7 mouse cellular contexts compared by ENCODE assay signal in genomic region chr13:83531968-83532591, GRCm38 (mm10). TPM values are rescaled to one million over a fixed set of nuclear protein-coding genes. Genes with fewer than 3 reads are reported as not detected.
DNase-seq lines count a peak whose midpoint lies in the region; ATAC-seq and TF ChIP-seq lines count a peak whose summit lies in the region.

No protein-coding gene starts in this region.

- peaks cover 11% of the 10 kb centered on the region for H3K4me1 ChIP-seq in embryonic facial prominence, embryonic 13.5 days
- H3K4me1 ChIP-seq in heart, postnatal 0 days (ENCODE audit: control insufficient read depth, insufficient read depth): peaks cover 19% of the 10 kb centered on the region
- peaks cover 4% of the 10 kb centered on the region; the same call in 1 of the 2 replicates for H3K4me1 ChIP-seq in liver, embryonic 13.5 days (replicated peaks)

- no peaks in the 10 kb centered on the region for H3K36me3 ChIP-seq in embryonic facial prominence, embryonic 13.5 days
- H3K36me3 ChIP-seq in heart, postnatal 0 days (replicated peaks; ENCODE audit: control insufficient read depth, insufficient read depth, low read length): no peaks in the 10 kb centered on the region
- no peaks in the 10 kb centered on the region for H3K36me3 ChIP-seq in liver, embryonic 13.5 days

- DNase-seq in right cerebral cortex, adult 18-20 months: peak; percentile 68
- DNase-seq in right cerebral cortex, postnatal 25 days: no peak
- DNase-seq in heart, postnatal 0 days (ENCODE audit: low spot score): peak; percentile 88
- no peak for DNase-seq in liver, embryonic 13.5 days
- DNase-seq in telencephalon, adult 2 months (ENCODE audit: low read depth, low spot score): peak; percentile 57
- no peak for DNase-seq in layer of hippocampus, adult 8-10 months (ENCODE audit: low spot score in 2 of 2)

- no peaks in the 10 kb centered on the region for H3K9me3 ChIP-seq in embryonic facial prominence, embryonic 13.5 days
- H3K9me3 ChIP-seq in heart, postnatal 0 days (replicated peaks; ENCODE audit: control insufficient read depth, low read length): no peaks in the 10 kb centered on the region
- H3K9me3 ChIP-seq in liver, embryonic 13.5 days (replicated peaks): no peaks in the 10 kb centered on the region

- H3K4me3 ChIP-seq in embryonic facial prominence, embryonic 13.5 days: no peak overlapping the region
- 0 out of 2 replicates have a peak overlapping the region, but pooled peaks have one; percentile 18 for H3K4me3 ChIP-seq in heart, postnatal 0 days (ENCODE audit: low read depth, low read length)
- H3K4me3 ChIP-seq in liver, embryonic 13.5 days (replicated peaks): no peak overlapping the region

- TF ChIP-seq CTCF in heart, postnatal 0 days (IDR thresholded peaks at IDR 0.05; ENCODE audit: low read depth): peak; percentile 51

- WGBS in embryonic facial prominence, embryonic 13.5 days: 55% methylated on average over 8 of the region's 8 CpGs
- WGBS in heart, postnatal 0 days: 11% methylated on average over 8 of the region's 8 CpGs
- 32% methylated on average over 8 of the region's 8 CpGs for WGBS in liver, embryonic 13.5 days (ENCODE audit: insufficient replicate concordance)

- no peak overlapping the region for H3K27ac ChIP-seq in embryonic facial prominence, embryonic 13.5 days
- H3K27ac ChIP-seq in heart, postnatal 0 days (ENCODE audit: low read depth): peak overlapping the region; percentile 81
- no peak overlapping the region for H3K27ac ChIP-seq in liver, embryonic 13.5 days

- H3K9ac ChIP-seq in embryonic facial prominence, embryonic 13.5 days: no peak overlapping the region
- H3K9ac ChIP-seq in heart, postnatal 0 days (replicated peaks; ENCODE audit: low read depth, low read length): 0 out of 2 replicates have a peak overlapping the region, but pooled peaks have one; percentile 22
- H3K9ac ChIP-seq in liver, embryonic 13.5 days: no peak overlapping the region

- ATAC-seq in embryonic facial prominence, embryonic 13.5 days (ENCODE audit: insufficient number of reproducible peaks, insufficient read depth, low FRiP score, low TSS enrichment, low read depth): no peak
- peak; percentile 95 for ATAC-seq in heart, postnatal 0 days (ENCODE audit: insufficient read depth, low read depth)
- no peak for ATAC-seq in liver, embryonic 13.5 days (ENCODE audit: low read depth)

- 0 out of 2 replicates have a peak overlapping the region, but pooled peaks have one; percentile 1 for H3K4me2 ChIP-seq in embryonic facial prominence, embryonic 13.5 days
- peak overlapping the region; percentile 55 for H3K4me2 ChIP-seq in heart, postnatal 0 days (ENCODE audit: low read depth, low read length)
- H3K4me2 ChIP-seq in liver, embryonic 13.5 days: peak overlapping the region; percentile 26; the same call in 1 of the 2 replicates

- no peak for TF ChIP-seq EP300 in heart, postnatal 0 days (IDR thresholded peaks at IDR 0.05; ENCODE audit: low read depth)

- H3K27me3 ChIP-seq in embryonic facial prominence, embryonic 13.5 days: no peaks in the 10 kb centered on the region
- H3K27me3 ChIP-seq in heart, postnatal 0 days (ENCODE audit: control insufficient read depth, insufficient read depth, low read length): no peaks in the 10 kb centered on the region
- no peaks in the 10 kb centered on the region for H3K27me3 ChIP-seq in liver, embryonic 13.5 days

RNA-seq across cellular contexts. Expression of gene Mef2c, which starts 28.2 kb away (rescaled TPM):
- 169 and 192 TPM in 2 replicates for polyA plus RNA-seq in embryonic facial prominence, embryonic 13.5 days (2015; fragmentation: Nextera tagmentation; extraction: Ambion mirVana)
- 66.9 and 69.0 TPM in 2 replicates for total RNA-seq in heart, postnatal 0 days (2014; rRNA removed; ENCODE audit: low replicate concordance)
- 81.9 and 84.3 TPM in 2 replicates for polyA plus RNA-seq in heart, postnatal 0 days (2015; fragmentation: Nextera tagmentation; extraction: Ambion mirVana)
- polyA plus RNA-seq in liver, embryonic 13.5 days (2015; fragmentation: Nextera tagmentation; extraction: Ambion mirVana): 15.4 and 21.7 TPM in 2 replicates
- 100 to 1,000 TPM; 136 to 161 (median 142) TPM for total RNA-seq in layer of hippocampus, adult 8-10 months (2022)

Comparison
In these comparisons a context has a peak if more than half of its experiments do, and no peak if none do; other contexts are left out.
1. DNase-seq: peak in right cerebral cortex, adult 18-20 months (single experiment), heart, postnatal 0 days (single experiment) and telencephalon, adult 2 months (single experiment); none in right cerebral cortex, postnatal 25 days (single experiment), liver, embryonic 13.5 days (single experiment) and layer of hippocampus, adult 8-10 months (0 of 2).
2. H3K4me2 ChIP-seq: peak in every context shown above with its lines; median percentile 55 in heart, postnatal 0 days; 26 in liver, embryonic 13.5 days; 1 in embryonic facial prominence, embryonic 13.5 days.